Mouse (Mus musculus): ENCODE results near the gene D10Wsu102e. TPM values are rescaled to one million over a fixed set of nuclear protein-coding genes. Genes with fewer than 3 reads are reported as not detected.
"Not testable (repeated sequence)": the region's sequence is repeated elsewhere in the genome, so short reads cannot be mapped to it uniquely, and the experiment has no call there.

The D10Wsu102e gene
- total RNA-seq, 2 experiments from 2014 or later = 0.80 to 0.93 TPM

DNA sequence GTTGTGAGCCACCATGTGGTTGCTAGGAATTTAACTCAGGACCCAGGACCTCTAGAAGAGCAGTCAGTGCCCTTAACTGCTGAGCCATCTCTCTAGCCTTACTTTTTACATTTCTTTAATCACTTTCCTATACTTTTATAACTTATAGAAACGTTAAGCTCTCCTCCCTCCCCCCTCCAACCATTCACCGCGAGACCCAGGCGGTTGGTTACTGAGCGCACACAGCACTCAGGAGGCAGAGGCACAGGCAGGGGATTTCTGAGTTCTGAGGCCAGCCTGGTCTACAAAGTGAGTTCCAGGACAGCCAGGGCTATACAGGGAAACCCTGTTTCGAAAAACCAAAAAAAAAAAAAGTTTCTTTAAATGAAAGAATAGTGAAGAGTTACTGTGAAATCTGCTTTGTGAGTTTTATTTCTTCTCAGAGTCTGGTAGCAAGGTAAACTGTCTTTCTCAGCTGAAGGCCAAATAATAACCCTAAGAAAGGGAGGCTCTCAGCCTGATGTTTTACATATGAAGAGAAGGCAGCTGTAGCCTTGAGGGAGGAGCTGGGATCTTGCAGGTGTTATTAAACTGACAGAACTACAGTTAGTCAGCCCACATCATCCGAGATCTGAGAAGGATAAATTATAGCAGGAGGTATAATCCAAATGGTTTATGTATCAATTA is 14.2 kb upstream of the D10Wsu102e start:
- no peak for ATAC-seq (replicated peaks; ENCODE audit: poor library complexity, severe bottlenecking)

DNA sequence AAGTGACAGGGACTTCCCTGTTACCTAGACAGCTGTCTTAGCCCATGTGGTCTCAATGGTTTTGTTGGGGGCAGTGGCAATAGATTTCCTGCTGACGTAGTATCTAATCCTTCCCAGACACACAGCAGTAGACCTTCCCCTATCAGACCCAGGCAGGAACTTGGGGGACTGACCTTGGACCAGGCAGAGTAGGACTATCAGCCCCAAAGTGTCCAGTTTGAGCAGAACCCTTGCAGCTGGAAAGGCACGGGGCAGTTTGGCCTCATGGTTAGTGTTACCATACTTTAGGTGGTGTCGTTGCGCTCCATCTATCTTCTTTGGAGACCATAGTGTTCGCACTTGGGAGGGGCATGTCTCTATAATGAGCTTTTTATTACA is 13.7 kb upstream of the D10Wsu102e start:
- no peak for ATAC-seq (replicated peaks; ENCODE audit: poor library complexity, severe bottlenecking)

DNA sequence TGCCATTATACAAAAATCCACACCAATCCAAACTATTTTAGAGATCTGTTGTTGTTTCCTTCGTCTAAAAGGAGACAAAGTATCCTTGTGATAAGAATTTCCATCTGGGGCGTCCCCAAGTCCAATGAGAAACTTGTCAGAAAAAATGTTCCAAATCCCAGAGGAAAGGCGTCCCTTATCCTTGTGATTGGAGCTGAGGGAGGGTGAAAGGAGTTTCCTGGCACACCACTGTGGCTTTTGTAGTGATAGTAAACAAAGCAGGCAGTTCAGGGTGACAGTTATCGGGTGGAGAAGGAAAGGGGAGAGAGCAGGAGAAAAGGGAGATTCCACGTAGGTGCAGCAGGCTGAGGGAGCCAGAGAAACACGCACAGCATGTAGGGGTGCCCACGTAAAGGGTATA is 12.5 kb upstream of the D10Wsu102e start:
- ATAC-seq (replicated peaks; ENCODE audit: poor library complexity, severe bottlenecking) = no peak

DNA sequence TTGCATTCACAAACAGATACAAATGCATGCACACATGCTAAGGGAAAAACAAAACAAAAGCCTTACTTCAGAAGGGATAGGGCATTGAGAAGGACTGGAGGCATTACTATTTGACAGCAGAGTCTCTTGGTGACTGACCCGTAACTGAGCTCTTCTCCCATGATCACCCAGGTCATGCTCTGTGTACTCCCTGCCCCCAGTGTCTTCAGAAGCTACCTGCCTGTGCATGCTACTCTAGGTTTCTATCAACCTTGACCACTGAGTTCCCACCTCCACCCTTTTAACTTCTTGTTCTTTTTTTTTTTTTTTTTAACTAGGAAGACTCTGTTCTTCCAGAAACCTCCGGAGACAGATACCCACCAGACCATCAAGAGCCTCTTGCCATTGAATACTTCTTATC is 9.3 kb upstream of the D10Wsu102e start:
- ATAC-seq (replicated peaks; ENCODE audit: poor library complexity, severe bottlenecking) = no peak

DNA sequence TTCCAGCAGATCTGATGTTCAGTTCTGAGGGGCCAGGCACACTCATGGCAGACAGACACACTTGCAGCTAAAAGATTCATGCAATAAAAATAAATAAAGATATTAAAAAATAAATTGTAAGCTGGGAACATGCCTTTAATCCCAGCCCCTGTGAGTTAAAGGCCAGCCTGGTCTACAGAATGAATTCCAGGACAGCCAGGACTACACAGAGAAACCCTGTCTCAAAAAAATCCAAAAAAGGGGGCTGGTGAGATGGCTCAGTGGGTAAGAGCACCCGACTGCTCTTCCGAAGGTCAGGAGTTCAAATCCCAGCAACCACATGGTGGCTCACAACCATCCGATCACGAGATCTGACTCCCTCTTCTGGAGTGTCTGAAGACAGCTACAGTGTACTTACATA is 8.2 kb upstream of the D10Wsu102e start:
- not testable (repeated sequence) for ATAC-seq (replicated peaks; ENCODE audit: poor library complexity, severe bottlenecking)

DNA sequence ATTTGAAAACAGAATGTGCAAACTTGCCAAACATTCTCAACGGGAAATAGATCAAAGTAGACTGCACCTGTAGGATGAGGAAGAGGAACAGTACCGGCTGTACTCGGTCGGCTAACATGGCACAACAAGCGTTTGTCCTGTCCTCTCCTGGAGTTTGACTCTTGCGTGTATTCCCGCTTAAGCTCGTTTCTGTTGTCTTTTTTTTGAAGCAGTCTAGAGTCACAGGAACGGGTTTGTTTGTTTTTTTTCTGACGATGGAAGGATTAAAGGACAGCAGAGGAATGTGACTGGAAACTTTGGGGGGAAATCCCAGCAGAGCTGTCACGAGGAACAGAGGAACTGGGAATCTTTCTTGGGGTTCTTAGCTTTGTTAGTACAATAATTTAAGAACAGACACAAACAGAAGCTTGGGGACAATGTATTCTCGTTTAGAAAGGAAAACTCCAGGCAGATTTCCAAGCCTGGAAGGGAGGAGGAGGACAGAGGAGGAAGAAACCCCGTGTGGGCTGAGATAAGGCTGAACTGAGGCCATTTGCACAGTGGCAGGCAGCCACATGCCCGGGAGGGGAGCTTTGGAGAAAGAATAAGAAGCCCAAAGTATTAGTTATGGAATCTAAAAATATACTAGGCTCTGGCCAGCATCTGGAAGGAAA is 6.2 kb upstream of the D10Wsu102e start:
- no peak for ATAC-seq (replicated peaks; ENCODE audit: poor library complexity, severe bottlenecking)

DNA sequence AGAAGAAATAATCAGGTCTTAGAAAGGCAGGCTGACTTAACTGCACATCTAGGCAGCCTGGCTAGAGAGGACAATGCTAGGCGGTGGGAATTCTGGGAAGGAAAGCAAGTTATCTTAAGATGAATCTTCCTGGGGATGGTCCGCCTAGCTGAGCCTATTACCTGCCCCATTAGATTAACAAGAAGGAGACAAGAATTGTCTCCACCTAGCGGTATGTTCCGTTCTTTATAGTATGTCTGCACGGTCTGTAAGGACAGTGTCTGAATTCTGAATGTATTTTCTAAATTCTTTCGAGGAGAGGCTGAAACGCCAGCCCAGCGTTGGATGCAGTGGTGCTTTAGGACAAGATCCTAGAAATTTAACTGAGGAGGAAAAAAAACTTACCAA is 5.7 kb upstream of the D10Wsu102e start:
- ATAC-seq (replicated peaks; ENCODE audit: poor library complexity, severe bottlenecking) = no peak

DNA sequence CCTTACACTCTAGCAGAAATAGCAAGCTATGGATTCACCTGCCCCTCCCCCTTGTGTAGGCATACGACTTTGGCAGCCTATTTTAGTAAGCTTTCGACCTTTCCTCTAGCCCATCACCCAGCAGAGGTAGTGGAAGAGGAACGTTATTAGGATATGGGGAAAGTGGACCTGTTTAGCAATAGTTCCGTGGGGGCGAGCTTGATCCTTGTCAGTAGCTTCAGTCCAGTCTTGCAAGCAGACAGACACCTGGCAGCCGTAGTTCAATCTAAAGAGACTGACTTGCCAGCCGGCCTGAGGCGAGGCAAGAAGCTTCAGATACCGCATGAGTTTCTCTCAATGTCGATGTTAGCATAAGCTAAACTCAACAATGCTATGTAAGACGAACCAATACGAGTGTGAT is 3.6 kb upstream of the D10Wsu102e start:
- no peak for ATAC-seq (replicated peaks; ENCODE audit: poor library complexity, severe bottlenecking)

DNA sequence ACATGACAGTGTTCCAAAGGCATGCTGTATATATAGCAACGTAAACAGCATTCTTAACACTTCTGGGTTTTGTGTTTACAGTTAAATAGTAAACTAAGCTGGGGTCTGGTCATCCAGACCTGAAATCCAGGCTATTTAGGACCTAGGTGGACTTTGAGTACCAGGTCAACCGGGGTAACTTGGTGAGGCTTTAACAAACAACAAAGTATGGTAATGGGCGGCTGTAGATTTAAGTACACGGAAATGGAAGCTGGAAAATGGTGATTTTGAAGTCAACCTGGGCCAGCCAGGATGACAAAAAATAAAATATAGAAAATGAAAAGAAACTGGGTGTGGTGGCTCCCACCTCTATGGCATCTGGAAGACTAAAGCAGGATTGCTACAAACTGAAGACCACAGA is 570 bp upstream of the D10Wsu102e start:
- no peak for ATAC-seq (replicated peaks; ENCODE audit: poor library complexity, severe bottlenecking)

DNA sequence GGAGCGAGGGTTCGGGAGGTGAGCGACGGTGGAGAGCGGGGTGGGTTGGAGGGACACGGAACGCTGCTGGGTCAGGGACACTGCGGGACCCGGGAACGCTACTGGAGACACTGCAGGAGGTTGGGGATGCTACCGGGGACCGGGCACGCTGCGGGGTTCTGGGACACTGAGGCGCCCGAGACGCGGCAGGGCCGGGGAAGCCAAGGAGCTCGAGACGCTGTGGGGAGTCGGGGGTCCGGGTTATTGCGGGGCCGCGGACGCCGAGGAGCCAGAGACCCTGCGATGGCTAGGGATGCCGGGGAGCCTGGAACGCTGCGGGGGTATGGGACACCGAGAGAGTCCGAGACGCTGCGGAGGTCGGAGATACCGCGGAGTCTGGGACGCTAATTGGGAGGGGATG is 335 bp downstream of the D10Wsu102e start:
- peak; percentile 9 for ATAC-seq (replicated peaks; ENCODE audit: poor library complexity, severe bottlenecking)

DNA sequence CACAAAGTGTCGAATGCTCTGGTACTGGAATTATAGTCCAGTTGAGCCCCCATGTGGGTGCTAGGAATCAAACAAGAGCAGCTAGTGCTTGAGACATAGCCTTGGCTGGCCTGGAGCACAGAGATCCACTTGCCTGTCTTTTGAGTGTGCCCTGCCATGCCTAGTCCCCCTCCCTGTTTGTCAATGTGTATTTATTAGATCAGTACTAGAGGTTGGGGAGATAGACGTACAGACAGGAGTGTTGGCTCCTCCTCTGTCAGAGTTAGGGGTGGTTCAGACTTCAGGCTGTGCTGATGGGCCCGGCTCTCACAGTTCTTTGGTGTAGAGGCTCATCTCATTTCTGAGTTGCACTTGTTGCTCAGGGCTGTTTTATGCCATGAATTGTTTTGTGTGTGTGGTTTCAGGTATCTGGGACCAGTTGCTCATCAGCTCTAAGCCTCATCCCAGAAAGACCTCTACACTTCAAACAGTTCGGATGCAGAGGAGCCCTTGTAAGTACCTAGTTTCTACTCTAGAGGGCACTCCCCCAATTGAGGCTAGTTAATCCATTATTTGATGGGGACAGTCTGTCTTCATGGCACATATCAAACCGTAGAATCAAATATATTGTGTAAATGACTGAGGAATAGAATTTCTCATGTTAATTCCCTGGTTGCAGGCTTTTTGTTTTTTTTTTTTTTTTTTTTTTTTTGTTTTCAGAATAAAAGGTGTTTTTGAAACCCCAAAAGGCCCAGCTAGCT is 1.8 kb downstream of the D10Wsu102e start:
- peak; percentile 29; the same call in 1 of the 2 replicates for ATAC-seq (replicated peaks; ENCODE audit: poor library complexity, severe bottlenecking)

DNA sequence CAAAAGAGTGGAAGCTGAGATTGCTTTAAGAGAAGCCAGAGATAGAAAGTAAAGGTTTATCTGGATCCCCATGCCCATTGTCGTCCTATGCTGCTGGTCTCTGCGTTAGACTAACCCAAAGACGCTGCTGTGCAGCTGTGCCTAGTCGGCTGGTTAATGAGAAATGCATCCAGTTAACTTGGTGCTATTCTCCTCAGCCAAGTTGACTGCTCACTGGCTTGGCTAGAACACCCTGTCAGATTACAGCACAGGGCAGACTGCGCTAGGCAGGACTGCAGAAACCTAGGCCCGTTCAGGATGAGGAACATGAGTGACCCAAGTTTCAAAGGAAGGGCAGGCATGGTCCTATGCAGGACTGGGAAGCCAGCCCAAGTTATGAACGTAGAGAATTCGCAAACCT is 3.4 kb downstream of the D10Wsu102e start:
- no peak for ATAC-seq (replicated peaks; ENCODE audit: poor library complexity, severe bottlenecking)

DNA sequence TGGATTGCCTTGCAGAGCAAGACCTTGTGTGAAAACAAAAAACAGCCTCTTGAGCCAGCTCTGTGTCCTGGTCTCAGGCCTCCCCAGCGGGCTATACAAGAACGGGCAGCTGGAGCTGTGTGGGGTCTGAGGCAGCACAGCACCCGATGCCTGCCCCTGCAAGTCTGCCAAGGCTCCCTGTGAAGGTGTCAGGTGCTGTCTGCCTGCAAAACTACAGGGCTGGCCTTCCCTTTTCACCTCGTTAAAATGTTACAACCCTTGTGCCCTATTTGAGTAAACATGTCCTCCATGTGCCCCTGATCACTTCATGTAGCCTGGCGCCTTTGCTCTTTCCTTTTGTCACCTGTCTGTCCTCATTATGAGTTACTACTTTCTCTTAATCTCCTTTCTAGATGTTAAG is 8.9 kb downstream of the D10Wsu102e start:
- no peak for ATAC-seq (replicated peaks; ENCODE audit: poor library complexity, severe bottlenecking)

DNA sequence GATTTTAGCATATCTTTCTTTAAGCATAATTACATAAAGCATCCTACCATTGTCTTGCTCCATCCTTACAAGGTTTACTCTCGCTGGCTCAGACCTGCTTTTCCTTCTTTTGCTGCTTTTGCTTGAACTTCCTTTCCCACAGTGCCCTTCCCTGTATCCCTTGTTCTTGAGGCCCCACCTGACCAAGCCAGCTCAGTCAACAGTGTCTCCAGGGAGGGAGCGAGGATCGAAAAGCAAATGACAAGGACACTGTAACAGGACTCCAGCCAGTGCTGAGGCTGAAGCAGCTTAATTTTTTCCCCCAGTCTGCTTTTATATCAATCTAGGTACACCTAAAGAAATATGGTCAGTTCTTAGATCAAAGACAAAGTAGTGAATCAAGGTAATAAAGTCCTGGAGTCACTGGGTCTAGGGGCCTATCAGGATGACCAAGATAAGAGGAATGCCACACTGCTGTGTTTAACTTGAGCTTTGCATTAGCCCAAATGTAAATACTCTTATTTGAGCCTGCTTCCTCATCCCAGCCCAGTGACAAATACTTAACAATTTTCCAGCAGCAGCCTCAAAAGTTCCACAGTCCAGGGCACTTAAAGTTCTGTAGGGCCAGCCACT is 14.1 kb downstream of the D10Wsu102e start:
- no peak for ATAC-seq (replicated peaks; ENCODE audit: poor library complexity, severe bottlenecking)

DNA sequence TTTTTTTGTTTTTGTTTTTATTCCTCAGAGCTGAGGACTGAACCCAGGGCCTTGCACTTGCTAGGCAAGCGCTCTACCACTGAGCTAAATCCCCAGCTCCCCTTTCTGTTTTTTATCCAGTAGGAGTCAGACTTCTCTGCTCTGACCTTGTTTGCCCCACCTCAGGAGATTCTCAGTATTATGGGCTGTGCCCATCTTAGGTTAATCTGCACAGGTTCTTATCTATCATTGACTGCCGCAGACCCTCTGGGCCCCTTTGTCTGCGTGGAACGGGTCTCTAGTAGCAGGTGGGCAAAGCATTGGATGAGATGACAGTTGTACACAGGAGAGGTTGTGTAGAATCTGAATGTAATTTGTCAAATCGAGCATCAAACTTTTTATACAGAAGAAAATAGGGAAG is 15.4 kb downstream of the D10Wsu102e start:
- ATAC-seq (replicated peaks; ENCODE audit: poor library complexity, severe bottlenecking) = not testable (repeated sequence)

DNA sequence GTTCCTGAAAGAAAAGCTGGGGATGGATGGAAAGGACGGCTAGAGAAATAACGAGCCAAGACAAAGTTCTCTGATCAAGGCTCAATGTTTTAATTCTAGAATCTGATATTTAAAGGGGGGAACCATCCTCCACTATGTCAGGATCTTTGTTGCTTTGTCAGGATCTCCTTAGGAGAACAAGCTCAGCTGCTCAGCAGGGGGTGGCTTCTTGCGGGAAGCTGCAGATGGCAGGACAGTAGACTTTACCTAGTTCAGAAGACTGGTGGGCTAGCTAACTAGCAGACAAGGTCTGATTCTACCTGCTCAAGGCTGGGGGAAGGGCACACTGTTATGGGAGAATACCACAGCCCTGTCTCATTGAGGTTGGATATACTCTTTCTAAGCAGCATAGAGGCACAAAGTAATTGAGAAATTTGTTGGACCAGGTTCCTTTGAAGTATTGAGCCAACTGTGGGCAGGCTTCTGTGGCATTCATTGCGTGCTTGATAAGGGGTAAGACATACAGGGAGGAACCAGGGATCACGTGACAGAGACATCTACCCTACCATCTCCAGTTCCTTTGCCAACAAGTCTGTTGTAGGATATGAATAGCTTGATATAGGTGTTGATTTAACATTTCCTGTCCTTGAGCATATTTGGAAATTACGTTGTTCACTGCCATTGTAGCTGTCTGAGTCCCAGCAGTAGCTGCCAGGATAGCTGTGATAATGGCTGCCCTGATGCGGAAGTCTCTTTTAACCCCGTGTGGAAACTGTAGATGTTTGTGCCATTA is 17.1 kb downstream of the D10Wsu102e start:
- no peak for ATAC-seq (replicated peaks; ENCODE audit: poor library complexity, severe bottlenecking)

DNA sequence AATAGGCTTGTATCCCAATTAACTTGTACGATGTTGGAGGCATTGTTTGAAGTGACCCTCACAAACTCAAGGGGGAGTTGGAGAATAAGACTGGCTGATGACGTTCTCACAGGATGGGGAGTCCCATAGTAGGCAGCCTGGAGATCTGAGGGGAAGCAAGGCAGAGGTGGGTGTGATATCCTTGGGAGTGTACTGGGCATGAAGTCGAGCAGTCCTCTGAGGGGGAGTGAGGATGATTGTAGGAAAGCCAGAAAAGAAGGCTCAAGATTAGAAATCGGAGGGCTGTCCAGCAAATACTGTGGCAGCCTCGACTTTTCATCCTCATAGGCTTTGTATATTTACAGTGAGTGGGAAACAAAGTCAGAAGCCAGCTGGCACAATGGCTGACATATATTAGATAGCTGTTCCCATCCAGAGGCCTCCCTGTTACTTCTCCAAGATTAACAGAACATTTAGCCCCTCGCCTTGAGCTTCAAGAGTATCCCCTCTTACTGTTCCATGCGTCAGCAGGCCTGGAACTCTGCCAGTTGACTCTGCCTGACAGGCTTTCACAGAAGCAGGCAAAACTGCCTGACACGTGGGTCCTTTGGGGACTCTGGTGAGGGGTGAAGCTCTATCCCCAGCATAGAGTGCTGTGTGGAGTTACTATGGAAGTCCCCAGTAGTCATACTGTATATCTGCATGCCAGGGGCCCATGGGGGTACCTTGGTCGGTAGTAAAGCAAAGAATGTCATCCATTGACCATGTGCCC is 18.2 kb downstream of the D10Wsu102e start:
- ATAC-seq (replicated peaks; ENCODE audit: poor library complexity, severe bottlenecking) = no peak

DNA sequence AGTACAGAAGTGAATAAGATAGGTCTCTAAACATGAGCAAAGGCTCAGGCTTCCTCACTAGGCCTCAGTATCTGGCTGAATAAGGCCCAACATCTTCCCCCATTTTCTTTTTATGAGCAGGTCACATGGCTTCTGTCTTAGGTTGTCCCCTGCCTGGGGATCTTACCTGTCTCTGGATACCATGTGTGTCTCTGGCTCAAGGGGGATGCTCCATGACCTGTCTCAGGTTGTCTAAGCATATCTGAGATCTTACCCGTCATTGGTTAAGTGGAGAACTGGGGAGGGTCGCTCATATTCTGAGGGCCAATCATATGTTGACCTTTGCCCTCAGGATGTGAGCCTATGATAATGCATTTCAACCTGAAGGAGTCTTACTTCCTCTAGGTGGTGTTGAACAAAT is 20.5 kb downstream of the D10Wsu102e start:
- ATAC-seq (replicated peaks; ENCODE audit: poor library complexity, severe bottlenecking) = no peak

DNA sequence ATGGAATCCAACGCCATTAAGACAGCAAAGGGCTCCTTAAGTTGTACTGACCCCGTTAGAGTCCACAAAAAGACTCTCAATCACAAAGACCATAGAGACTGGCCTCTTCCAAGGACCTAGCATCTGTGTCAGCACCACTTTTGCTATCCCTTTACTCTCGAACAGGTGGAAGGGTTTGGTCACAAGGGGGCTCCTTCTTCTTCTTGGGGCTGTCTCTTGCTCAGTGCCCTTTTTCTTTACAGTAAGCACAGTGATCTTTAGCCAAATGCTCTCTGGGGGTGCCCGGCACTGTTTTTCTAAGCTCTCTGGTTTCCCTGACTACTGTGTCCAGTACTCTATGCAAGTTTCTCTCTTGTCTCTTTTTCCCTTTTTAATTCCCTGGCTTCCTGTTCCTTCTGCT is 22.5 kb downstream of the D10Wsu102e start:
- no peak for ATAC-seq (replicated peaks; ENCODE audit: poor library complexity, severe bottlenecking)

DNA sequence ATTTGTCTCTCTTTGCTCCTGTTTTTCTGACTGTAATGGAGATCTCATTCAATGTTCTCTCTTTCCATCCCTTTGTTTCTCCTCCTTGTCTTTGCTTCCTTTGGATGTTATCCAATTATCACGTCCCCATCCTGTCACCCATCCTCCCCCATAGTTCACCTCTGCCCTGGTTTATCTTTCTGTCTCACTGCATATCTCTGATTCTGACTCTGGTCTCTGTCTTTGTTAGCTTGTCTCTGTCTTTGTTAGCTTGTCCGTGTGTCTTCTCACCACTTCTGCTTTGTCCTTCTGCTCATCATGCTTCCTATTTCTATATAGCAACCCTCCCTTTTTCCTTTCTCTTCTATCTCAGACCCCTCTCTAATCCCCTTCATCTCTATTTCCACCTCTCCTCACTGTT is 23.0 kb downstream of the D10Wsu102e start:
- ATAC-seq (replicated peaks; ENCODE audit: poor library complexity, severe bottlenecking) = no peak
